Mouse (Mus musculus): Measurements from ENCODE around the gene Fbxo47. TPM values are rescaled to one million over a fixed set of nuclear protein-coding genes. Genes with fewer than 3 reads are reported as not detected.
"Not testable (repeated sequence)": the region's sequence is repeated elsewhere in the genome, so short reads cannot be mapped to it uniquely, and the experiment has no call there.

The Fbxo47 gene
- total RNA-seq, 2 experiments from 2014 or later = 0.85 TPM; not detected in 1

DNA sequence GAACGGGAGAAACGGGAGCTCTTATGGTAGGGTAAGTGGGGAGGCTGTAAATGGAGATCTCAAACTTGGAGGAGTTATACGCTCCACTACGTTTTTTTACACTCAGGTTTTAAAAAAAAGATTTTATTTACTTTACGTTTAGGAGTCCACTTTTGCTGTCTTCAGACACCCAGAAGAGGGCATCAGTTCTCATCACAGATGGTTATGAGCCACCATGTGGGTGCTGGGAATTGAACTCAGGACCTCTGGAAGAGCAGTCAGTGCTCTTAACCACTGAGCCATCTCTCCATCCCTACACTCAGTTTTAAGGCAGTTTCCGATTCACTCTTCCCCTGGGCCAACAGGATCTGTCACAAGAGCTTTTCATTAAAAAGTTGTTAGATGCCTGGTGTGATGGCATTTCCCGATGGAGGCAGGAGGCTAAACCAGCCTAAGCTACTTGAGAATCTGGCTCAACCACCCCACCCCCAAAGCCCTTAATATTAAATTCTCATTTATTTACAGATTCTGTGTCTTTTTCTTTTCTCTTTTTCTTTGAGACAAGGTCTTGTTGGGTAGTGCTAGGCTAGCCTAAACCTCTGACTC, 739 bp upstream of the Fbxo47 start:
- ATAC-seq (replicated peaks; ENCODE audit: low FRiP score, poor library complexity, severe bottlenecking) = no peak

DNA sequence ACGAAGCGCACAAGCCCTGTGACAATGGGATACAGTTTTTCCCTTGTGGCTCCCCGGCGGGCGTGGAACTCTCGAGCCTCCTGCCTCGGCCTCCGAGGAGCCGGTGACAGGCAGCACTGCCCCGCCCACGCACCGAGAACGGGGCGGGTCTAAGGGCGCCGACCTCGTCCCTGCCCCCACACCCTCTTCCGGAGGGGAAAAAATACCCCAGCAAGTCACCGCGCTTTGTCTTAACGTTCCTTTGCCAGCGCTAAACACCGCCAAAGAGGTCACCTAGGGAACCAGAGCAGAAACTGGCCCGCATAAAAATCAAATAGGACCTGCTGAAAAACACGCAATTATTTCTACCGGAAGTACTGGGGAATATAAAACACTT, 424 bp downstream of the Fbxo47 start:
- ATAC-seq (replicated peaks; ENCODE audit: low FRiP score, poor library complexity, severe bottlenecking) = peak; percentile 86

DNA sequence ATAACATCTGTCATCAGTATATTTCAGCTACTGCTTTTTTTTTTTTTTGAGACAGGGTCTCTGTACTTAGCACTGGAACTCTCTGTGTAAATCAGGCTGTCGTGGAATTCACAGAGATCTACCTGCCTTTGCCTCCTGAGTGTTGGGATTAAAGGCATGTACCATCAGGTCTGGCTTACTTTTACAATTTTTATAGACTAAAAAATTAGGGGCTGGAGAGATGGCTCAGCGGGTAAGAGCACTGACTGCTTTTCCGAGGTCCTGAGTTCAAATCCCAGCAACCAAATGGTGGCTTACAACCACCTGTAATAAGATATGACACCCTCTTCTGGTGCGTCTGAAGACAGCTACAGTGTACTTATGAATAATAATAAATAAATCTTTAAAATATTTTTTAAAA, 3.6 kb downstream of the Fbxo47 start:
- no peak for ATAC-seq (replicated peaks; ENCODE audit: low FRiP score, poor library complexity, severe bottlenecking)

DNA sequence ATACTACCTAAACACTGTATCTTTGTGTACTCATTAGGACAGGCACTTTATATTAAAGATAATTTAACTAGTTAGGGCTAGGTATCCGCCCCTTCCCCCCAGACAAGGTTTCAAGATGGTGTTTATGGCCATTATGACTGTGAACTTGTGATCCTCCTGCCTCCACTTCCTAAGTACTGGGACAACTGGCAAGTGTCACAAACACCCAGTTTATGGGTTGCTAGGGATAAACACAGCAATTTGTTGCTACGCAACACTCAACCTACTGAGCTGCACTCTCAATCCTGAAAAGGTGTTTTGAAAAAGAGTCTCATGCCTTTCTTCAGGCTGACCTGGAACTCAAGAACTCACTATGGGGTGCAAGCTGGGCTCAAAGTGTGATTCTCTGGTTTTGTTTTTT, 6.6 kb downstream of the Fbxo47 start:
- no peak for ATAC-seq (replicated peaks; ENCODE audit: low FRiP score, poor library complexity, severe bottlenecking)

DNA sequence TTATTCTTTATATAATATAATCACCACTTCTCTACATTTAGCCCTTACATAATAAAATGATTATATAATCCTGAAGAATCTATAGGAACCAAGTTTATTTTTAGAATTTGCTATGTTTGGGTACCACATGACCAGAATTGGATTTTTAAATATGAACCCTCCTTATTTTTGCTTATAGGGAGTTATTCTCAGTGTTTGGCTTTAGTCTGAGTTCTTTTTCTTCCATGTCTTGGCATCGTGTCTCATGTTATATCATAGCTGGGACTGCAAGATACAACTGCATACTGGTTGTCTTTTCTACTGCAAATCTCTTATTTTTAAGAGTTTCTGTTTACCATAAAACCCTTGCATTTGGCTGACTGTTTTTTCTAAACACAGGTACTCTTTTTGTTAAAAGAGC, 9.6 kb downstream of the Fbxo47 start:
- no peak for ATAC-seq (replicated peaks; ENCODE audit: low FRiP score, poor library complexity, severe bottlenecking)

DNA sequence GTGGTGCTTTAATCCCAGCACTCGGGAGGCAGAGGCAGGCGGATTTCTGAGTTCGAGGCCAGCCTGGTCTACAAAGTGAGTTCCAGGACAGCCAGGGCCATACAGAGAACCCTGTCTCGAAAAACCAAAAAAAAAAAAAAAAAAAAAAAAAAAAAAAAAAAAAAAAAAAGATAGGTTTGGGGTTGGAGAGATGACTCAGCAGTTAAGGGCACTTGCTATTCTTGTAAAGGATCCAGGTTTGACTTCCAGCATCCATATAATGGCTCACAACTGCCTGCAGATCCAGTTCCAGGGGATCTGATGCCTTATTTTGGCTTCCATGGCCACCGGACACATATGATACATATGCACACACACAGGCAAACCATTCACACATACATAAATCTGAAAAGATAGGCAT, 11.6 kb downstream of the Fbxo47 start:
- ATAC-seq (replicated peaks; ENCODE audit: low FRiP score, poor library complexity, severe bottlenecking) = not testable (repeated sequence)

DNA sequence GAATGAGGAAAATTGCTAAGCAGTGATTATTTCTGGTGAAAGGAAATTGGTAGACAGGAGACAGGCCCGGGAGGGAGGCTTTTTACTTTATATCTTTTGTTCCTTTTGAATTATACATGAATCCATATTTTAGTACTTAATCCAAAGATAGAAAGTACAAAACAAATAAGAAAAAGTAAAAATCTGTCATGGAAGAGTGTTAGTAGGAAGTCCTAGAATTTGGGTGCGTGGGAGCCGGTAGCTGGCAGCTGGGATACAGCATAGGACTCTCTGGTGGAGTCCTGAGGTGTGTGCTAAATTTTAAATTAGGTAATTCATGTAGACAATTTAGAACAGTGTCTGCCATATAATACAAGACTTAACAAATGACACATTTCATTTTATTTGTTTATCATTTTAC, 16.4 kb downstream of the Fbxo47 start:
- ATAC-seq (replicated peaks; ENCODE audit: low FRiP score, poor library complexity, severe bottlenecking) = no peak

DNA sequence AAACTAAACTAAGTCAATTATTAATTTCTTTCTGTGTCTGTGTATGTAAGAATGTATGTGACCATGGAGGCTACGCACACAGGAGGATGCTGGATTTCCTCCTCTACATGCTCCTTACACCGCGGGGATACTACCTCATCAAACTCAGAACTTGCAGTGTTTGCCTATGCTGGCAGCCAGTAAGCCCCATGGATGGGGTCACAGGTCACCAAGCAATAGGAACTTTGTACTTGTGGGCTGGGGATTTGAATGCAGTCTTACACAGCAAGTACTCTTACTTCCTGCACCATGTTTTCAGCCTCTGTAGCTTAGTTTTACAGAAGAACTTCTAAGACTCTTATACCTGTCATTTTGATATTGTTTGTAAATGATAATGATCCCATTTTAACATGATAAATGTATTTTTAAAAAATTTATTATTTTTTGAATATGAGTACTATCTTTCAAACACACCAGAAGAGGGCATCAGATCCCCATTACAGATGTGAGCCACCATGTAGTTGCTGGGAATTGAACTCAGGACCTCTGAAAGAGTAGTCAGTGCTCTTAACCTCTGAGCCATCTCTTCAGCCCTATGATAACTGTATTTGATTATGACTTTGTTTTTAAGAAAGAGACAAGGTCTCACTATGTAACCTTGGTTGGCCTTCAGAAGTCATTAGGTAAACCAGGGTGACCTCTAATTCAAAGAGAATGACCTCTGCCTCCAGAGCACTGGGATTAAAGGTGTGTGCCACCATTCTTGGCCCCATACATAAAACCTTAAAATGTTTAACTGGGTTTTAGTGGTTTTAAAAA, 17.7 kb downstream of the Fbxo47 start:
- no peak for ATAC-seq (replicated peaks; ENCODE audit: low FRiP score, poor library complexity, severe bottlenecking)

DNA sequence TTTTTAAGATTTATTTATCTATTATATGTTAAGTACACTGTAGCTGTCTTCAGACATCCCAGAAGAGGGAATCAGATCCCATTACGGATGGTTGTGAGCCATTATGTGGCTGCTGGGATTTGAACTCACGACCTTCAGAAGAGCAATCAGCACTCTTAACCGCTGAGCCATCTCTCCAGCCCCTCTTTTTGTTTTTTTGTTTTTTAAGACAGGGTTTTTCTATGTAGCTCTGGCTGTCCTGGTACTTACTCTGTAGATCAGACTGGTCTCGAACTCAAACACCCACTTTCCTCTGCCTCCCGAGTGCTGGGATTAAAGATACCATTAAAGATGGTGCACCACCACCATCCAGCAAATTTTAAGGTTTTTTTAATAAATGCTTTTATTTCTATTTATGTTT, 18.5 kb downstream of the Fbxo47 start:
- no peak for ATAC-seq (replicated peaks; ENCODE audit: low FRiP score, poor library complexity, severe bottlenecking)

DNA sequence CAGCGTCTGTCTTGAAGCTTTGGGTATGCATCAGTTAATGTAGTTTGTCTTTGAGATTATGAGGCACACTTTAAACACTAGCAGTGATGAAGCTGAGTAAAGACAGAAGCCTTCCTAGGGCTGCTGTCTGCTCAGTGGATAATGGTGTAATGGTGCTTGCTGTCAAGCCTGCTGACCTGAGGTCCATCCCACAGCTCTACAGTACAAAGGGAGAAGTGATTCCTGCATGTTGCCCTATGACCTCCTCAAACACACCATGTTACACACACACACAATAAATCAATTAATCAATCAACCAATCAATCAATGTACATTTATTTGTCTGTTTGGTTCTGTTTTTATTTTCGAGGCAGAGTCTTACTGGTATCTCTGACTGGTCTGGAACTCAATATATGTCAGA, 21.8 kb downstream of the Fbxo47 start:
- no peak for ATAC-seq (replicated peaks; ENCODE audit: low FRiP score, poor library complexity, severe bottlenecking)

DNA sequence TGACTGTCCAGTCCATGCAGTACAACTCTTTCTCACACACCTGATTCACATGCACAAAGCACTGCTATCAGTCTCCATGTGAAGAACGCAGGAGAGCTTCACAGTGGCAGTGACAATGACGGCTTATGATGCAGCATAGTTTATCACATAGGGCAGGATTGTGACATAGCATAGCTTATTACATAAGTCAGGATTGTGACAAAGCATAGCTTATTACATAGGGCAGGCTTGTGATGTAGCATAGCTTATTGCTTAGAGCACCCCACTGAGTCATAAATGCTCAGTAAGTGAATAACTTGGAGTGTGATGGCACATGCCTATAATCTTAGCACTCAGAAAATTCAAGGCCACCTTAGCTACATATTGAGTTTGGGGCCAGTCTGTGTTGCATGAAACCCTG, 28.5 kb downstream of the Fbxo47 start:
- ATAC-seq (replicated peaks; ENCODE audit: low FRiP score, poor library complexity, severe bottlenecking) = no peak

DNA sequence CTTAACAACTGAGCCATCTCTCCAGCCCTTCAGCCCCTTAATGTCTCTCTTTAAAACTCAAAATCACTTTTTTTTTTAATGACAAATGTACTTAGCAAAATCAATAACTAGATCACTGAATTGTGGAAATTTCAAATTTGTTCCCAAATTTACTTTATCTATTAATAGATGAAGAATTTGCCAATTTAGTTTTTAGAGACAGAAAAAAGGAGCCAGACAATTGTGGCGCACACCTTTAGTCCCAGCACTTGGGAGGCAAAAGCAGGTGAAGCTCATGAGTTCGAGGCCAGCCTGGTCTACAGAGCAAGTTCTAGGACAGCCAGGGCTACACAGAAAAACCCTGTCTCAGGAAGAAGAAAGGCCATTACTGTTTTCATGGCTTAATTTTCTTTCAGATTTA, 32.4 kb downstream of the Fbxo47 start:
- ATAC-seq (replicated peaks; ENCODE audit: low FRiP score, poor library complexity, severe bottlenecking) = no peak

DNA sequence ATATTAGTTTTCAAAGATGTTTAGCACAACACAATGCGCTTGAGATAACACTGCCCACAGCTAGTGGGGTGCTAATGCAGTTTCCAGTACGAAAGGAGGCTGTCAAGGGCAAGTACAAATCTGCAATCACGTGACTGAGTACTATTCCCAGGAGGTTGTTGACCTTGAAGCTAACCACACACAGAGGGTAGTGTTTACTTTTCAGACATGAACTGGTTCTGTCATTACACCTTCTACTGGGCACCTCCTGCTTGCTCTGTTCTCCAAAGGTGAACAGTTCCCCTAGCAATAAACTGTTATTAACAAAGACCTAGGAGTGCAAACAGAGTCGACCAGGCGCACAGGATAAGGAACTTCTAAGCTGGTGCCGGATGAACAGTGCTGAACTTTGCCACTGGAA, 33.6 kb downstream of the Fbxo47 start:
- no peak for ATAC-seq (replicated peaks; ENCODE audit: low FRiP score, poor library complexity, severe bottlenecking)

DNA sequence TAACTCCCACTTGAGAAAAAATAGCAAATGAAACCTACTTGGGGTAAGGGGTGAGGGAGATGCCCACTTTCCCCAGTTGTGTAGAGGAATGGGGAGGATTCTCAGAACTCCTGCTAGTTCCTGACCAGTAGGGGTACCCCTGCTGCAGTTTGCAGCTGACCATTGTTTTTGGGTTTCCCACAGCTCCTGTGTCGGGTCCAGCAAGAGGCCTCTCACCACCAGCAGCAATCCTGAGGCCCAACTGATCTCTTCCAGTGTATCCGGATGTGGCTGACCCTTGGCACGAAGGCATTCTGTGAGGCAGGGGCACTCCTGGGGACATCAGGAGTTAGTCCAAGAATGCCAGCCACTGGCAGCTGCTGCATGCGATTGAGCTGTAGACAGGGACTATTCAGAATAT, 42.0 kb downstream of the Fbxo47 start:
- no peak for ATAC-seq (replicated peaks; ENCODE audit: low FRiP score, poor library complexity, severe bottlenecking)

DNA sequence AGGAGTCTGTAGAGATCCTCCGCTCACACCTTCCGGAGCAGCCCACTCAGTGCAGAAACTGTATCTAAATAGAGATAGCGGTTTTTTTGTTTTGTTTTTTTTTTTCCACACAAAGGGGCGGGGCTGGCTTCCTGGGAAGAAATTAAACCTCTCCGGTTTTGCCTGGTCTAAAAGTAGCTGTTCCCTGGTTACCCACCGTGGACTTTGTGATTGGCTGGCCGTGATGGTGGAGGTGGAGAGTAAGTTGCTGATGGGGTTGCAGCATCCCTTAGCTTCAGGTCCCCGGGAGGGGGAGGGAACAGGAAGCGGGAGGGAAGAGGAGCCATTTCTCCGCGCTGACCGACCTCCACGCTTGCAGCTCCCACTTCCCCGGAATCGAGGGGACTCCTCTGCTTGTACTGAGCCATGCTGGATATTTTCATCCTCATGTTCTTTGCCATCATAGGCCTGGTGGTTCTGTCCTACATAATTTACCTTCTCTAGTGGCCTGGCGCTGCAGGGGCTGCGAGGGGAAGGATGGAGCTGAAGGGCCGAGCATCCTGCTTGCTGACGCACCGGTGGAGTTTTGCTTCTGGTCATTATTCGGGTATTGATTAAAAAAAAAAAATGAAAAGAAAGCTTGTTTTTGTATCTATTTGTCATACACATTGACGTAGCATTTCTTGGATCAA, 42.8 kb downstream of the Fbxo47 start:
- ATAC-seq (replicated peaks; ENCODE audit: low FRiP score, poor library complexity, severe bottlenecking) = no peak

DNA sequence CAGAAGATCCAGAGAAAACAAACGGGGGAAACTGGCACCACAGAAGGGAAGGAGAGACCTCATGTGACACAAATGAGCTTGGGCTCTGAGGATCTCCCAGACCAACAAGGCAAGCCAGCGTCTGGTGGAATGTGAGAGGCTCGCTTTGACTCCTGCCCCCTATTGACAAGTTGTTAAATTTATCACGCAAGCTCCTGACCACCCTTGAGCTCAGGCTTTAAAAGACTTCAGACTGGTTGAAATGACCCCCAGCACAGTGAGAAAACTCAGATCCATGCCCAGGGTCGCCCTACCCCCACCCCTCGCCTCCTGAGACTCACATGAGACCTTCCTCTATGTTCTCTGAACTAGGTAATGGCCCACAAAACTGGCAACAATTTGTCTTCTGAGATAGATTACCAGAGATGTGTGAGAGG, 43.4 kb downstream of the Fbxo47 start, which contains the start of gene B230217C12Rik:
Gene B230217C12Rik (plus strand): TSS at position 242 of the 416 bp plus-strand sequence.
- ATAC-seq (replicated peaks; ENCODE audit: low FRiP score, poor library complexity, severe bottlenecking) = no peak

DNA sequence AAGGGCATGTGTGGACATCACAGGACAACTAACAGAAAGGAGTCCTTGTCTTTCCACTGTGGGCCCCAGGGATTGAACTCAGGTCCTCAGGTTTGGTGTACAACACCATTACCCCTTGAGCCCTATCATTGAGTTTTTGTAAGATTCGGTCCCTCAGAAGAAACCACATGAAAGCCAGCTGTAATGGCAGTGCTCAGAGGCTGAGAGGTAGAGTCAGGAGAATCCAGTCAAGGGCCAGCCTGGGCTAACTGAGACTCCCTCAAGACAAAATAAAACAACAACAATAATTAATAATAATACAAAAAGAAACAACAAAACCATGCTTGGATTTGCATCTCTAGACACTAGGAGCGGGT, 43.8 kb downstream of the Fbxo47 start:
- ATAC-seq (replicated peaks; ENCODE audit: low FRiP score, poor library complexity, severe bottlenecking) = no peak

DNA sequence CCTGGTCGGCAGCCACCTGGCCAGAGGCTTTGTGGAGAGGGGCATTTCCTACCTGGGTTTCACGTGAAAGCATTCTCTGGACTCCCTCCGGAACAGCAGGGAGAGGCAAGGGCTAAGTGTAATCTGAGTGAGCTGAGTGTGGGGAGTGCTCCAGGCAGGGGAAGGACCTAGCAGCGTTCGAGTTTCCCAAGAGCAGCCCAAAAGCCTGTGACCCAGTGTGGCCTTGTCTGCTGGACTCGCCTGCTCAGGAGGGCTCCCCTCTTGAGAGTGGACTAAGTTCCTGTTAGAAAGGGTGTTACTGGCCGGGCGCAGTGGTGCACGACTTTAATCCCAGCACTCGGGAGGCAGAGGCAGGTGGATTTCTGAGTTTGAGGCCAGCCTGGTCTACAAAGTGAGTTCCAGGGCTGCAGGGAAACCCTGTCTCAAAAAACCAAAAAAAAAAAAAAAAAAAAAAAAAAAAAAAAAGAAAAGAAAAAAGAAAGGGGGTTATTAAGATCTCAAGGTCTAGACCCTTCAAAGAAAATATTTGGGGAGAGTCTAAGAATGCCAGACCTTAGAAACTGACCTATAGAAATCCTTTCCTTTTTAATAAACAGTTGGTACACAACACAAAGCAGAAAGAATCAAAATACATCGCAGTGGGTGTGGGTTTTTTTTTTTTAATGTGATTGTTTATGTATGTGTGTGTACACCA, 44.4 kb downstream of the Fbxo47 start:
- no peak for ATAC-seq (replicated peaks; ENCODE audit: low FRiP score, poor library complexity, severe bottlenecking)

DNA sequence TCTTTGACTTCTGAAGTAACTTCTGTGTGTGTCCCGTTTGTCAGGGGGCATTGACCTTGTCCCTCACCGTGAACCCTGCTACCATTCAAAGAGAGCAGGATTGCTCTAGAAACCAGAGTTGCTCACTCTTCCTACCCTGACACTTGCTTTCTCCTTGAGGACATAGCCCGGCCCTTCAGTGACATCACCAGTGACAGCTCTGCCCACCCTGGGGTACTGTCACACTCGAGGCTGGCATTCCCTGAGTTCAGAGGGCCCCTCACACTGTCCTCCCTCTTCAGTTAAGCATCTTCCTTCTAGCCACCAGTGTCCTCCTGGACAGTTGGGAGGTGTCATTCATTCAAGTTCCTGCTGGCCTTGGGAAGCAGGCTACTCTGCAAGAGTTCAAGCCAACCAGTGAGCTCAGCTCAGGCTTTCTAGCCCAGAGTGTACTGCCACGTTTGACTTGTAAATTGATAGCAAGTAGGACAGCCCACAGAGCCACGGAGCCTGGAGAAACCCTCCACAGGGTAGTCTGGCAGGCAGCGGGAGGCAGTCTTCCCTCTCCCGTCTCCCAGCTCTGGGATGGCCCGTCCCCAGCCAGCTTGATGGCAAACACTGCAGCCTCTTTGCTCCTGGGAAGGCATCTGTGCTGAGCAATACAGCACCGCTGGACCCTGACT, 45.0 kb downstream of the Fbxo47 start:
- no peak for ATAC-seq (replicated peaks; ENCODE audit: low FRiP score, poor library complexity, severe bottlenecking)

DNA sequence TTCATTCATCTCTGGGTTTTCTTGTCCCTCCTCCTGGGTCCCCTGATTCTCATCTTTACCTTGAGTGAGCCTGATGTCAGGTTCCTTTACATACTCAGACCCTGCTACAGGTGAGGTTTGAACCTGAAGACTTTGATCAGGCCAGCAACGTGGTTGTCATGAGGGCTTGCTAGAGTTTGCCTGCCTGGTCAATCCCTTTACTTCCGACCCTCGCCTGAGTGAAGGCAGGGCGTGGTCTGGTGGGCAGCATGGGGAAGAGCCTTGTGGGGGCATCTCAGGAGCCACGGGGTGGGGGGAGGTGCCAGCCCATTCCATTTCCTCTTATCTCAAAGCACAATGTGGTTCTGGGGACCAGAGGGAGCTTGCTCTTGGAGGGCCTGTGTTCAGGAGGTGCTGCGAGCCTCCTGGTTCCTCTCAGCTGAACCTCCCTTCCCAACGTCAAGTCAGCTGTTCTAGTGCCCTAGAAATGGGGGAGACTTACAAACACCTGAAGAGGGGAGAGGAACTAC, 46.3 kb downstream of the Fbxo47 start:
- no peak for ATAC-seq (replicated peaks; ENCODE audit: low FRiP score, poor library complexity, severe bottlenecking)
